Mouse (Mus musculus) lung, postnatal 0 days (tissue): ENCODE measurements around the gene Oxsr1.

ENCODE experiments used
- CTCF ChIP-seq: IDR thresholded peaks from 2 replicates; pipeline ENCODE4 v1.5.1; 2016; ENCODE audit warnings: antibody characterized with exemption, mild to moderate bottlenecking
- EP300 ChIP-seq: IDR thresholded peaks from 2 replicates; pipeline ENCODE4 v1.6.1; 2016; ENCODE audit warnings: antibody characterized with exemption, mild to moderate bottlenecking, control low read depth

DNA sequence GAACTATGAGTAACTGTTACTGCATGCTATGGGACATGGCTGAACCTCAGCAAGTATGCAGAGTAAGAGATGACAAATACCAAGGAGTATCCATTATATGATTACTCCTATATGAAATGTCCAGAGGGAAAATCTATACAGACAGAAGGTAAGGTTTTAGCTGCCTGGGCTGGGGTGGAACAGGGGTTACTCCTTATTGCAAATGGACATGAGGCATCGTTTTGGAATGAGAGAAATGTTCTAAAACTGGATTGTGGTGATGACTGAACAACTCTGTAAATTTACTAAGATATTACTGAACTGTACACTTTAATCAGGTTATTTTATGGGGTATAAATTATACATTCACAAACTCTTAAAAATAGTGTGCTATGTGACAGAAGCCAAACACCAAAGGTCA is 3.3 kb downstream of the Oxsr1 start:
- TF ChIP-seq CTCF, result no peak
- TF ChIP-seq EP300, result no peak
